Mouse (Mus musculus) ES-Bruce4 (cell line): ENCODE results near the gene Casc3.

Source experiments
- CTCF ChIP-seq: IDR thresholded peaks from one replicate; pipeline ENCODE4 v1.8.1; 2011; ENCODE audit warnings: low read depth, low read length
- EP300 ChIP-seq: IDR thresholded peaks from 2 replicates; pipeline ENCODE4 v1.6.1; 2011; ENCODE audit warnings: low read depth, low read length; ENCODE audit not compliant: insufficient read depth
- POLR2A ChIP-seq: IDR thresholded peaks from one replicate; pipeline ENCODE4 v1.8.1; 2011; ENCODE audit warnings: low read length; ENCODE audit not compliant: insufficient read depth

- TF ChIP-seq CTCF (no peak), POLR2A (no peak), EP300 (no peak)
Measured at GRCm38 (mm10) chr11:98839402-98839801, 34.7 kb downstream of the Casc3 start.
